ENCODE assay signal across 8 mouse cellular contexts in the genomic region with DNA sequence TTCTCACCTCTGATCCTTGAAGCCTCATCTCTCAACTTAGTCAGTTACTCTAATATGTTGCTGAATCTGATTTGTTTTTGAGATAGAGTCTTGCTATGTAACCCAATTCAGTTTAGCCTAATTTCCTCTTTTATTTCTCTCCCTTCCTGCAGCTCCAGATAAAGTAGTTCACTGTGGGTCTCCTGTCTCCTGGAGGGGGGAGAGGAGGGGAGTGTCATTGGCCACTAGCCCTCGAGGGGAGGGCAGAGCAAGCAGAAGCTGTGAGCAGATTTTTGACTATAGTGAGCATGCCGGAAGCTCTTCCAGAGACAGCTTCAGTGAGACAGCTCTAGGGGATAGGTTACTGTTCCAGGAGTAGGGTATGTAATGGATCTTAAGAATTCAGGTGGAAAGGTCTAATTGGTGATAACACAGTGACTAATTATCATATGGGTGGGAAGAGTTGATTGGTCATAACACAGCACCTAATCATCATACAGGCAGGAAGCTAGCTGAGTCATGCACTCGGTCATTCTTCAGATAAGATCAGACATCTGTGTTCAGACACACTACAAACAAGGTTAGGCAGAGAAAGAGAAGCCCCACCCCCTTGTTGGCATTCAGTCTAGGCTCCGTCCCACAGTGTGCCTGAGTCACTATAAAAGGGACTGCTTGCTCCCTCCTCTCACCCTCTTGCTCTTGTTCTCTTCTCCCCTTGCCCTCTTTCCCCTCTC. TPM values are rescaled to one million over a fixed set of nuclear protein-coding genes. Genes with fewer than 3 reads are reported as not detected.
DNase-seq lines count a peak whose midpoint lies in the region; ATAC-seq and TF ChIP-seq lines count a peak whose summit lies in the region.

No protein-coding gene starts in this region.

- H3K36me3 ChIP-seq in CH12.LX (replicated peaks in 1 of 2; ENCODE audit: control insufficient read depth in 1 of 2, insufficient read depth in 1 of 2, low read length in 1 of 2), result no peaks in the 10 kb centered on the region
- H3K36me3 ChIP-seq in heart, embryonic 15.5 days, result no peaks in the 10 kb centered on the region
- H3K36me3 ChIP-seq in liver, embryonic 15.5 days (replicated peaks), result no peaks in the 10 kb centered on the region

- TF ChIP-seq RAD21 in CH12.LX (IDR thresholded peaks at IDR 0.05; ENCODE audit: low read depth, low read length), result no peak

- TF ChIP-seq CTCF in CH12.LX (conservative IDR thresholded peaks at IDR 0.05 in 1 of 2, IDR thresholded peaks at IDR 0.05 in 1 of 2; ENCODE audit: low read depth in 2 of 2, low read length in 2 of 2), result no peak

- under 1% methylated on average over 4 of the region's 4 CpGs for WGBS in heart, embryonic 15.5 days
- WGBS in liver, embryonic 15.5 days (ENCODE audit: insufficient replicate concordance), result 1% methylated on average over 4 of the region's 4 CpGs

- no peak for TF ChIP-seq EP300 in CH12.LX (IDR thresholded peaks at IDR 0.05; ENCODE audit: low read length)

- DNase-seq in CH12.LX (ENCODE audit: extremely low read depth), result peak; percentile 29
- DNase-seq in adrenal gland, adult 8-10 months, result peak; percentile 81
- DNase-seq in thymus, postnatal 25 days, result peak; percentile 34
- DNase-seq in left cerebral cortex, adult 8-10 months (ENCODE audit: low spot score in 2 of 2), result no peak
- DNase-seq in left cerebral cortex, postnatal 36 days (ENCODE audit: low spot score in 2 of 2), result no peak
- DNase-seq in ovary, postnatal 10 days (ENCODE audit: low spot score), result no peak

- no peaks in the 10 kb centered on the region for H3K9me3 ChIP-seq in CH12.LX (replicated peaks; ENCODE audit: low read length)
- no peaks in the 10 kb centered on the region for H3K9me3 ChIP-seq in heart, embryonic 15.5 days (replicated peaks)
- no peaks in the 10 kb centered on the region for H3K9me3 ChIP-seq in liver, embryonic 15.5 days (replicated peaks)

- H3K79me2 ChIP-seq in CH12.LX (replicated peaks; ENCODE audit: control insufficient read depth, extremely low read depth, insufficient read depth, poor library complexity, severe bottlenecking), result no peaks in the 10 kb centered on the region

- H3K27ac ChIP-seq in CH12.LX (ENCODE audit: insufficient read depth, low read depth), result no peak overlapping the region
- peak overlapping the region; percentile 37; the same call in 1 of the 2 replicates for H3K27ac ChIP-seq in heart, embryonic 15.5 days
- H3K27ac ChIP-seq in liver, embryonic 15.5 days (replicated peaks), result no peak overlapping the region

- H3K4me3 ChIP-seq in CH12.LX (replicated peaks in 1 of 3; ENCODE audit: low read depth in 2 of 3, low read length in 2 of 3, poor library complexity in 1 of 3), result no peak overlapping the region
- H3K4me3 ChIP-seq in heart, embryonic 15.5 days, result no peak overlapping the region
- no peak overlapping the region for H3K4me3 ChIP-seq in liver, embryonic 15.5 days (replicated peaks)

- no peaks in the 10 kb centered on the region for H3K27me3 ChIP-seq in CH12.LX (replicated peaks)
- no peaks in the 10 kb centered on the region for H3K27me3 ChIP-seq in heart, embryonic 15.5 days
- H3K27me3 ChIP-seq in liver, embryonic 15.5 days, result no peaks in the 10 kb centered on the region

- in situ Hi-C loops in CH12.LX (cut with MboI; ENCODE audit: low pct_ligation_motif_present, low pct_unique_long_range_greater_than_20kb, low sequenced_read_pairs), result no loop called here

- peak; percentile 80 for ATAC-seq in heart, embryonic 15.5 days (replicated peaks; ENCODE audit: insufficient number of reproducible peaks, insufficient read depth, low FRiP score, low read depth)
- peak; percentile 82 for ATAC-seq in liver, embryonic 15.5 days (ENCODE audit: insufficient read depth)

- H3K4me1 ChIP-seq in CH12.LX (ENCODE audit: control insufficient read depth in 1 of 2, insufficient read depth in 2 of 2), result peaks cover 6 to 9% of the 10 kb centered on the region in 2 experiments
- peaks cover 15% of the 10 kb centered on the region for H3K4me1 ChIP-seq in heart, embryonic 15.5 days (replicated peaks)
- peaks cover 8% of the 10 kb centered on the region; the same call in 1 of the 2 replicates for H3K4me1 ChIP-seq in liver, embryonic 15.5 days (replicated peaks)

- no peak overlapping the region for H3K9ac ChIP-seq in CH12.LX (ENCODE audit: insufficient read depth, low read depth)
- no peak overlapping the region for H3K9ac ChIP-seq in heart, embryonic 15.5 days
- H3K9ac ChIP-seq in liver, embryonic 15.5 days, result no peak overlapping the region

- dilution Hi-C loops in CH12.LX (cut with MboI; ENCODE audit: extremely low pct_ligation_motif_present, extremely low pct_unique_long_range_greater_than_20kb, low sequenced_read_pairs), result no loop called here

- no peak overlapping the region for H3K4me2 ChIP-seq in CH12.LX (ENCODE audit: insufficient read depth, low read depth, poor library complexity, severe bottlenecking)
- peak overlapping the region; percentile 27 for H3K4me2 ChIP-seq in heart, embryonic 15.5 days
- H3K4me2 ChIP-seq in liver, embryonic 15.5 days, result no peak overlapping the region; the same call in 1 of the 2 replicates

- no peak for TF ChIP-seq POLR2A in CH12.LX (IDR thresholded peaks at IDR 0.05; ENCODE audit: low read depth, low read length)

- intact Hi-C loops in left cerebral cortex, postnatal 36 days (cut with DNase I), result no loop called here

TF ChIP-seq in CH12.LX, 34 proteins besides CTCF, POLR2A, EP300 and RAD21:
- TF ChIP-seq GABPA (IDR thresholded peaks at IDR 0.05; ENCODE audit: insufficient replicate concordance, low read depth, low read length), result no peak
- TF ChIP-seq POLR2AphosphoS2 (IDR thresholded peaks at IDR 0.05; ENCODE audit: low read depth, low read length), result no peak

RNA-seq across cellular contexts. Expression of a gene that starts 30.9 kb away (rescaled TPM):
- total RNA-seq in CH12.LX (2012; rRNA removed) (not detected in 2 replicates), CH12.LX (2014; rRNA removed) (not detected in 2 replicates)
- not detected in 2 replicates for polyA plus RNA-seq in CH12.LX (2012; ENCODE audit: insufficient read length, low read depth)
- not detected for total RNA-seq in adrenal gland, adult 8-10 months (2022)
- polyA plus RNA-seq in heart, embryonic 15.5 days (2015; fragmentation: Nextera tagmentation; extraction: Ambion mirVana), result 0.19 and 9.0 TPM in 2 replicates
- not detected in 2 replicates for polyA plus RNA-seq in liver, embryonic 15.5 days (2015; fragmentation: Nextera tagmentation; extraction: Ambion mirVana)
- total RNA-seq in left cerebral cortex, adult 8-10 months (2022), result not detected
- total RNA-seq in left cerebral cortex, postnatal 36 days (2021), result not detected

RNA-seq across cellular contexts. Expression of a gene that starts 50.0 kb away (rescaled TPM):
- total RNA-seq in CH12.LX (2012; rRNA removed) (17.0 and 19.3 TPM in 2 replicates), CH12.LX (2014; rRNA removed) (23.9 and 27.9 TPM in 2 replicates)
- polyA plus RNA-seq in CH12.LX (2012; ENCODE audit: insufficient read length, low read depth), result 13.6 and 14.0 TPM in 2 replicates
- 10 to 100 TPM; 15.4 to 23.3 (median 19.0) TPM for total RNA-seq in adrenal gland, adult 8-10 months (2022)
- 19.4 and 22.0 TPM in 2 replicates for polyA plus RNA-seq in heart, embryonic 15.5 days (2015; fragmentation: Nextera tagmentation; extraction: Ambion mirVana)
- 7.1 and 8.1 TPM in 2 replicates for polyA plus RNA-seq in liver, embryonic 15.5 days (2015; fragmentation: Nextera tagmentation; extraction: Ambion mirVana)
- total RNA-seq in left cerebral cortex, adult 8-10 months (2022), result 10 to 100 TPM; 76.5 to 85.2 (median 80.8) TPM
- total RNA-seq in left cerebral cortex, postnatal 36 days (2021), result 100 to 1,000 TPM in 1 of 2 experiments, 10 to 100 TPM in 1; 92.2 to 100 TPM

Comparison
In these comparisons a context has a peak if more than half of its experiments do, and no peak if none do; other contexts are left out.
1. DNase-seq: peak in CH12.LX (single experiment), adrenal gland, adult 8-10 months (single experiment) and thymus, postnatal 25 days (single experiment); none in left cerebral cortex, adult 8-10 months (0 of 2), left cerebral cortex, postnatal 36 days (0 of 2) and ovary, postnatal 10 days (single experiment).